Mouse (Mus musculus) NIH3T3 (cell line): ENCODE data around the gene Get4.

Experiments
- DNase-seq: peaks from one replicate; pipeline ENCODE4 v3.0.0-alpha.2; 2012; ENCODE audit warnings: low read depth

The Get4 gene

GRCm38 (mm10) chr5:139283460-139284180 lies 31.5 kb downstream of the Get4 start:
- no peak for DNase-seq

GRCm38 (mm10) chr5:139285383-139286067 lies 33.4 kb downstream of the Get4 start:
- no peak for DNase-seq

GRCm38 (mm10) chr5:139286142-139286941 lies 34.2 kb downstream of the Get4 start:
- DNase-seq: no peak

GRCm38 (mm10) chr5:139287099-139287498 lies 35.0 kb downstream of the Get4 start:
- DNase-seq: no peak

- DNase-seq: no peak
Measured at GRCm38 (mm10) chr5:139287787-139288186, 35.7 kb downstream of the Get4 start.

GRCm38 (mm10) chr5:139288591-139288990 lies 36.5 kb downstream of the Get4 start:
- DNase-seq: no peak

GRCm38 (mm10) chr5:139290467-139291259 lies 38.5 kb downstream of the Get4 start:
- no peak for DNase-seq

- DNase-seq: peak; percentile 38
Measured at GRCm38 (mm10) chr5:139291811-139292560, 39.9 kb downstream of the Get4 start.

- no peak for DNase-seq
Measured at GRCm38 (mm10) chr5:139294089-139294488, 42.0 kb downstream of the Get4 start.

- DNase-seq: no peak
Measured at GRCm38 (mm10) chr5:139297092-139297491, 45.0 kb downstream of the Get4 start.

GRCm38 (mm10) chr5:139297745-139298144 lies 45.6 kb downstream of the Get4 start:
- no peak for DNase-seq

- no peak for DNase-seq
Measured at GRCm38 (mm10) chr5:139302101-139302500, 50.0 kb downstream of the Get4 start.

GRCm38 (mm10) chr5:139303646-139304061 lies 51.5 kb downstream of the Get4 start:
- no peak for DNase-seq

GRCm38 (mm10) chr5:139309946-139310345 lies 57.8 kb downstream of the Get4 start:
- no peak for DNase-seq

- no peak for DNase-seq
Measured at GRCm38 (mm10) chr5:139310477-139310876, 58.4 kb downstream of the Get4 start.

- DNase-seq: no peak
Measured at GRCm38 (mm10) chr5:139311822-139312221, 59.7 kb downstream of the Get4 start.

GRCm38 (mm10) chr5:139313536-139313935 lies 61.4 kb downstream of the Get4 start:
- no peak for DNase-seq

- peak; percentile 48 for DNase-seq
Measured at GRCm38 (mm10) chr5:139314941-139315642, 63.0 kb downstream of the Get4 start.

GRCm38 (mm10) chr5:139316982-139317675 lies 65.0 kb downstream of the Get4 start:
- DNase-seq: no peak
